In genomic region chr19:40575438-40575837, GRCm38 (mm10) we compare ENCODE assay signal across 19 mouse cellular contexts. TPM values are rescaled to one million over a fixed set of nuclear protein-coding genes. Genes with fewer than 3 reads are reported as not detected.
A peak's percentile ranks its signal among the peaks of the same experiment; 100 is the strongest.
DNase-seq lines count a peak whose midpoint lies in the region; ATAC-seq lines count a peak whose summit lies in the region.
"Had no signal": no experiment of that assay in that cellular context is flagged by ENCODE, and none has a peak within 500 bp of the region (broad histone marks: within the 10 kb centered on the region; RNA-seq: fewer than 3 reads in every experiment).

No protein-coding gene starts in this region.

- peaks cover 60% of the 10 kb centered on the region for H3K36me3 ChIP-seq in hindbrain, embryonic 16.5 days (ENCODE audit: control insufficient read depth, insufficient read depth, low read length)
- H3K36me3 ChIP-seq in hindbrain, embryonic 12.5 days, result peaks cover 97% of the 10 kb centered on the region
- peaks cover 67% of the 10 kb centered on the region for H3K36me3 ChIP-seq in stomach, embryonic 14.5 days (ENCODE audit: control insufficient read depth, insufficient read depth, low read length)
- H3K36me3 ChIP-seq in hindbrain, embryonic 13.5 days, result peaks cover 99% of the 10 kb centered on the region

- WGBS in hindbrain, embryonic 16.5 days, result 79% methylated on average over 5 of the region's 5 CpGs
- WGBS in hindbrain, embryonic 12.5 days, result 83% methylated on average over 5 of the region's 5 CpGs
- 53% methylated on average over 5 of the region's 5 CpGs for WGBS in stomach, embryonic 14.5 days
- 84% methylated on average over 5 of the region's 5 CpGs for WGBS in hindbrain, embryonic 13.5 days

- H3K9me3 ChIP-seq in hindbrain, embryonic 16.5 days (ENCODE audit: control insufficient read depth, low read length), result 0 out of 2 replicates have a peak, but pooled peaks cover under 1% of the 10 kb centered on the region
- H3K9me3 ChIP-seq in hindbrain, embryonic 12.5 days (replicated peaks), result peaks cover 8% of the 10 kb centered on the region
- peaks cover 3% of the 10 kb centered on the region for H3K9me3 ChIP-seq in stomach, embryonic 14.5 days (ENCODE audit: control insufficient read depth, low read depth, low read length)
- peaks cover 8% of the 10 kb centered on the region; the same call in 1 of the 2 replicates for H3K9me3 ChIP-seq in hindbrain, embryonic 13.5 days
- H3K9me3 ChIP-seq: kidney, embryonic 15.5 days had no signal

- peak; percentile 55 to 69 for DNase-seq in cerebellum, postnatal 25 days
- DNase-seq in right cerebral cortex, adult 2 months (ENCODE audit: low spot score in 2 of 2), result no peak
- no peak for DNase-seq in thymus, postnatal 14 days
- DNase-seq: adrenal gland, postnatal 25 days; embryo, embryonic 11 days; gastrocnemius, postnatal 36 days; kidney, postnatal 4 days; liver, embryonic 13.5 days; lung, embryonic 14.5 days; lung, postnatal 4 days; spleen, adult 18-20 months had no signal

- H3K9ac ChIP-seq in hindbrain, embryonic 16.5 days (ENCODE audit: low read depth, low read length), result no peak overlapping the region
- H3K9ac ChIP-seq in hindbrain, embryonic 12.5 days, result no peak overlapping the region
- H3K9ac ChIP-seq in stomach, embryonic 14.5 days (replicated peaks; ENCODE audit: low read depth, low read length), result no peak overlapping the region
- H3K9ac ChIP-seq in hindbrain, embryonic 13.5 days, result no peak overlapping the region
- H3K9ac ChIP-seq: kidney, embryonic 15.5 days; limb, embryonic 12.5 days; liver, embryonic 13.5 days; lung, embryonic 14.5 days had no signal

- H3K4me3 ChIP-seq in hindbrain, embryonic 16.5 days (ENCODE audit: low read length), result no peak overlapping the region
- H3K4me3 ChIP-seq in hindbrain, embryonic 12.5 days, result no peak overlapping the region
- H3K4me3 ChIP-seq in stomach, embryonic 14.5 days (ENCODE audit: low read depth, low read length), result no peak overlapping the region
- H3K4me3 ChIP-seq in hindbrain, embryonic 13.5 days, result no peak overlapping the region
- H3K4me3 ChIP-seq: kidney, embryonic 15.5 days; limb, embryonic 12.5 days; liver, embryonic 13.5 days had no signal

- no peaks in the 10 kb centered on the region for H3K4me1 ChIP-seq in hindbrain, embryonic 16.5 days (ENCODE audit: control insufficient read depth, insufficient read depth, low read depth, low read length)
- no peaks in the 10 kb centered on the region for H3K4me1 ChIP-seq in hindbrain, embryonic 12.5 days
- no peaks in the 10 kb centered on the region for H3K4me1 ChIP-seq in stomach, embryonic 14.5 days (ENCODE audit: control insufficient read depth, insufficient read depth, low read length)
- no peaks in the 10 kb centered on the region for H3K4me1 ChIP-seq in hindbrain, embryonic 13.5 days (replicated peaks)
- H3K4me1 ChIP-seq: kidney, embryonic 15.5 days; limb, embryonic 12.5 days had no signal

- no peak overlapping the region for H3K27ac ChIP-seq in hindbrain, embryonic 16.5 days (ENCODE audit: low read depth, low read length)
- H3K27ac ChIP-seq in hindbrain, embryonic 12.5 days, result no peak overlapping the region
- 0 out of 2 replicates have a peak overlapping the region, but pooled peaks have one; percentile 33 for H3K27ac ChIP-seq in stomach, embryonic 14.5 days (ENCODE audit: low read length)
- H3K27ac ChIP-seq in hindbrain, embryonic 13.5 days, result no peak overlapping the region
- H3K27ac ChIP-seq: kidney, embryonic 15.5 days; limb, embryonic 12.5 days; liver, embryonic 13.5 days had no signal

- no peaks in the 10 kb centered on the region for H3K27me3 ChIP-seq in hindbrain, embryonic 16.5 days (replicated peaks; ENCODE audit: control insufficient read depth, insufficient read depth, low read length)
- no peaks in the 10 kb centered on the region for H3K27me3 ChIP-seq in hindbrain, embryonic 12.5 days
- no peaks in the 10 kb centered on the region for H3K27me3 ChIP-seq in stomach, embryonic 14.5 days (ENCODE audit: control insufficient read depth, insufficient read depth, low read length)
- no peaks in the 10 kb centered on the region for H3K27me3 ChIP-seq in hindbrain, embryonic 13.5 days
- H3K27me3 ChIP-seq: kidney, embryonic 15.5 days; limb, embryonic 12.5 days; liver, embryonic 13.5 days had no signal

- no peak overlapping the region for H3K4me2 ChIP-seq in hindbrain, embryonic 16.5 days (ENCODE audit: low read length)
- no peak overlapping the region for H3K4me2 ChIP-seq in hindbrain, embryonic 12.5 days (replicated peaks)
- no peak overlapping the region for H3K4me2 ChIP-seq in stomach, embryonic 14.5 days (replicated peaks; ENCODE audit: low read depth, low read length)
- H3K4me2 ChIP-seq in hindbrain, embryonic 13.5 days, result no peak overlapping the region
- H3K4me2 ChIP-seq: kidney, embryonic 15.5 days; limb, embryonic 12.5 days; liver, embryonic 13.5 days; lung, embryonic 14.5 days had no signal

- 0 out of 2 replicates have a peak, but pooled peaks have one; percentile 24 for ATAC-seq in hindbrain, embryonic 16.5 days
- no peak for ATAC-seq in hindbrain, embryonic 12.5 days (ENCODE audit: low FRiP score)
- ATAC-seq in stomach, embryonic 14.5 days (ENCODE audit: insufficient number of reproducible peaks, insufficient read depth, low FRiP score, low read depth), result peak; percentile 53
- ATAC-seq in hindbrain, embryonic 13.5 days (ENCODE audit: low FRiP score), result no peak
- ATAC-seq: forebrain, embryonic 16.5 days had no signal

RNA-seq across cellular contexts. Expression of gene Aldh18a1, which starts 12.8 kb away (rescaled TPM):
- 43.7 and 52.8 TPM in 2 replicates for polyA plus RNA-seq in hindbrain, embryonic 16.5 days (2015; fragmentation: Nextera tagmentation; extraction: Ambion mirVana)
- polyA plus RNA-seq in hindbrain, embryonic 12.5 days (2016; fragmentation: Nextera tagmentation; extraction: Ambion mirVana), result 80.2 and 82.3 TPM in 2 replicates
- 60.8 and 70.3 TPM in 2 replicates for polyA plus RNA-seq in stomach, embryonic 14.5 days (2014; fragmentation: Nextera tagmentation; extraction: Ambion mirVana)
- polyA plus RNA-seq in hindbrain, embryonic 13.5 days (2015; fragmentation: Nextera tagmentation; extraction: Ambion mirVana), result 62.7 and 63.8 TPM in 2 replicates

RNA-seq across cellular contexts. Expression of gene Tctn3, which starts 36.6 kb away (rescaled TPM):
- polyA plus RNA-seq in hindbrain, embryonic 16.5 days (2015; fragmentation: Nextera tagmentation; extraction: Ambion mirVana), result 14.8 and 16.6 TPM in 2 replicates
- polyA plus RNA-seq in hindbrain, embryonic 12.5 days (2016; fragmentation: Nextera tagmentation; extraction: Ambion mirVana), result 12.5 and 16.0 TPM in 2 replicates
- 10.4 and 11.4 TPM in 2 replicates for polyA plus RNA-seq in stomach, embryonic 14.5 days (2014; fragmentation: Nextera tagmentation; extraction: Ambion mirVana)
- polyA plus RNA-seq in hindbrain, embryonic 13.5 days (2015; fragmentation: Nextera tagmentation; extraction: Ambion mirVana), result 14.1 and 14.8 TPM in 2 replicates

RNA-seq across cellular contexts. Expression of gene Entpd1, which starts 36.7 kb away (rescaled TPM):
- polyA plus RNA-seq in hindbrain, embryonic 16.5 days (2015; fragmentation: Nextera tagmentation; extraction: Ambion mirVana), result 7.7 and 8.1 TPM in 2 replicates
- polyA plus RNA-seq in hindbrain, embryonic 12.5 days (2016; fragmentation: Nextera tagmentation; extraction: Ambion mirVana), result 9.8 and 10.4 TPM in 2 replicates
- polyA plus RNA-seq in stomach, embryonic 14.5 days (2014; fragmentation: Nextera tagmentation; extraction: Ambion mirVana), result 11.3 and 12.2 TPM in 2 replicates
- polyA plus RNA-seq in hindbrain, embryonic 13.5 days (2015; fragmentation: Nextera tagmentation; extraction: Ambion mirVana), result 8.3 and 9.1 TPM in 2 replicates
- polyA plus RNA-seq: G1E had no signal

Comparison
In these comparisons a context has a peak if more than half of its experiments do, and no peak if none do; other contexts are left out.
1. ATAC-seq: peak in hindbrain, embryonic 16.5 days (single experiment) and stomach, embryonic 14.5 days (single experiment); none in hindbrain, embryonic 12.5 days (single experiment) and hindbrain, embryonic 13.5 days (single experiment).
2. DNase-seq: peak in cerebellum, postnatal 25 days (2 of 2); none in right cerebral cortex, adult 2 months (0 of 2) and thymus, postnatal 14 days (single experiment).